Mouse (Mus musculus): ENCODE results near the gene Srsf1. TPM values are rescaled to one million over a fixed set of nuclear protein-coding genes. Genes with fewer than 3 reads are reported as not detected.
"Not testable (repeated sequence)": the region's sequence is repeated elsewhere in the genome, so short reads cannot be mapped to it uniquely, and the experiment has no call there.

Srsf1 gene
- polyA plus RNA-seq, 1 experiment from 2014 or later = 311 TPM

DNA sequence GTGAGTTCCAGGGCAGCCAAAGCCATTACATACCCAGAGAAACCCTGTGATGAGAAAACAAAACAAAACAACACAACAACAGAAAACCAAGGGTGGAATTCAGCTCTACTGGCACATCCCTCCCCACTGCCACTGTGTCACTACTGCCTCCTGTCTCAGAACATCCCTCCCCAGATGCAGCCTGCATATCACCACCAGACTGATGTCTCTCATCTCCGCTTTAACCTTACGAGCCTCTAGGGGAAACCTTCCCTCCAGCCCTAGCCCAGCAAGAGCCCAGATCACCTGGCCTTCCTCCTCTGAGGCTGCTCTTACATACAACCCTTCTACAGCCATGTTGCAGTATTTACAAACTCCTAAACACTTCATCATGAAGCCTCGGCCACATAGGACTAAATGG, 9.8 kb upstream of the Srsf1 start:
- DNase-seq (ENCODE audit: low spot score) = no peak

DNA sequence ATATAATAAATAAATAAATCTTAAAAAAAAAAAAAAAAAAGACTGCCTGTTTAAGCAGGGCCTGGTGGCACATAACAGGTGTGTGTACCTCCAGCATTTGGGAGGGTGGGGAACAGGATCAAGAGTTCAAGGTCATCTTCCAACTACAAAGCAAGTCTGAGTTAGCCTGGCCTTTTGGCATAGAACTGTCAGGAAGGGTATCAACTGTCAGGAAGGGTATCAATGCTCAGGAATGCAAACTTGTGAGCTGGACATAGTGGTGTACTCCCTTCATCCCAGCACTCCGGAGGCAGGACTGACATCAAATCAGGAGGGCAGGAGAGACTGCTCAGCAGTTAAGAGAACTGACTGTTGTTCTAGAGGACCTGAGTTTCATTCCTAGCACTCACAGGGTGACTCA, 8.1 kb upstream of the Srsf1 start:
- DNase-seq (ENCODE audit: low spot score) = no peak

DNA sequence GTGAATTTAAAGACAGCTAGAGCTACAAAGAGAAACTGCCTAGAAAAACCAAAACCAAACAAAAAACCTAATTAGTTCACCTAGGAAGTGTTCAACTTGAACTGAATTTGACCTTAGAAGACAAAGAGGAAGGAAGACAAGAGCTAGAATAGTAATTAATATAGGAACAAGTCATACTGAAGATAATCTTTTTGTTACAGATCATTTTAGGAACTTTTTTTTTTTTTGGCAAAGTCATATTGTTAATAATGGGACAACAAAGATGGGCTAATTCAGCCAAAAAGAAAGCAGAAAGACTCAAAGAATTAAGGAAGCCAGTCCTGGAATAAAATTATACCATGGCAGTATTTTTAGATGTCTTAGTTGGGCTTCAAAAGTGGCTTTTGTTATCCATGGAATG, 2.9 kb upstream of the Srsf1 start:
- DNase-seq (ENCODE audit: low spot score) = no peak

DNA sequence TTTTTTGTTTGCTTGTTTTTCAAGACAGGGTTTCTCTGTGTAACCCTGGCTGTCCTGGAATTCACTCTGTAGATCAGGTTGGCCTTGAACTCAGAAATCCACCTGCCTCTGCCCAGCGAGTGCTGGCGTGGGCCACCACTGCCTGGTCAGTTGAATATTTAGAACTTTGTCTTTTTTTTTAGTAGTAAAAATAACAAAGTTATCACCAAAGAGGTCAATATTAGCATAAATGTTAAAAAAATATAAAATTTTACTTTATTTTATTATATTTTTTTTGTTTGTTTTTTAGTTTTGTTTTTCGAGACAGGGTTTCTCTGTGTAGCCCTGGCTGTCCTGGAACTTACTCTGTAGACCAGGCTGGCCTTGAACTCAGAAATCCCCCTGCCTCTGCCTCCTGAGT, 2.0 kb upstream of the Srsf1 start:
- DNase-seq (ENCODE audit: low spot score) = not testable (repeated sequence)

DNA sequence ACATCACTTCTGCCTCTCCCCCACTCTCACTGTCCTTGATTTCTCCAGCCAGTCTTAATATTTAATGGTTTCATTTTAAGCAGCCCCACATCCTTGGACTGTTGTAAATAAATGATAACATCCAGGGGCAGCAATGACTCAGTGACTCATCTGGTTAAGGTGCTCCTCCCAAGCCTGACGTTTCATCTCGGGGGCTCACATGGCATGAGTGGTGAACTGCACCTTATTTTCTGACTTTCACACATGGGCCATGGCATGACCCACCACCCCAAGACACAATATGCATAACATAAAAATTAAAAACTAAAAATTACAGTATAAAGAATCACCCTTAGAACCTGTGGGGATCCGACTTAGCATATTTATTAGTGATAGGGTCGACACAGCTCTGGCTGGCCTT, 1.3 kb upstream of the Srsf1 start:
- no peak for DNase-seq (ENCODE audit: low spot score)

DNA sequence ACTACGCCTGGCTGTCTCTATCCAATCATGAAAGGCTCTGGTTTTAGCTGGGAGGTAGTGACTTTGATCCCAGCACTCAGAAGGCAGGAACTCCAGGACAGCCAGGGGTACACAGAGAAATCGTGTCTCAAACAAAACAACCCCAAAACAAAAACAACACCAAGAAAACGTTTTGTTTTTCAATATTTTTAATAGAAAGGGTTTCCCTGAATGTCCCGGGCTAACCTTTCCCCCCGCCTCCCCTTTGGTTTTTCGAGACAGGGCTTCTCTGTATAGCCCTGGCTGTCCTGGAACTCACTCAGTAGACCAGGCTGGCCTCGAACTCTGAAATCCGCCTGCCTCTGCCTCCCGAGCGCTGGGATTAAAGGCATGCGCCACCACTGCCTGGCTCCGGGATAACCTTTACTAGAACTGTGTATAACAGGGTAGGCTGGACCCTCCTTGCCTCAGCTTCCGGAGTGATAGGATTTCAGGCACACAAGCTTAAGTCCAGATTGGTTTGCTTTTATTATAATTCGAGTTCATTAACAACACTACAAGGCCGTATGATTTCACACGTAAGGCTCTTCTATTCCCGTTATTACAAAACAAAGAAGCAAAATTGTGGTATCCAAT, 743 bp upstream of the Srsf1 start:
- no peak for DNase-seq (ENCODE audit: low spot score)

DNA sequence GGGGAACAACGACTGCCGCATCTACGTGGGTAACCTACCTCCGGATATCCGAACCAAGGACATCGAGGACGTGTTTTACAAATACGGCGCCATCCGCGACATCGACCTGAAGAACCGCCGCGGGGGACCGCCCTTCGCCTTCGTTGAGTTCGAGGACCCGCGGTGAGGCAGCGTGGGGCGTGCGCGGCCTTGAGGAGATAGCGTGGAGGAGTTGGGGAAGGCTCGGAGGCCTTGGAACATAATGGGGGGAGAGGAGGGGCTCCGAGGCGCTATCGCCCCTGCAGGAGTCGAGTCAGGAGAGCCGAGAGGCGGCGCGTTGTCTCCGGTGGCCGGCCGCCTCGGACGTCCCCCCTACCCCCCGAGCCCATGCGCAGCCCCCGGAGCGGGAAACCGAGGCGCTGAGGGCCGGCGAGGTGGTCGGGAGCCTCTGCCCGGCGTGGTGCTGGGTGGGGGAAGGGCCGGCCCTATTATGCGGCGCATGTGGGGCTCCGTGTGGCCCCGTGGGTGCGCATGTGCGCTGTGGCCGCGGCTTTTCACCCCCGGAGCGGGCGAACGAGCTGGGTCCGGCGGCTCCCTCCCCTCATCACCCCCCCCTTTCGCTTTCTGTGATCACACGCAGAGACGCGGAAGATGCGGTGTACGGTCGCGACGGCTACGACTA, 828 bp downstream of the Srsf1 start:
- peak; percentile 63 for DNase-seq (ENCODE audit: low spot score)

DNA sequence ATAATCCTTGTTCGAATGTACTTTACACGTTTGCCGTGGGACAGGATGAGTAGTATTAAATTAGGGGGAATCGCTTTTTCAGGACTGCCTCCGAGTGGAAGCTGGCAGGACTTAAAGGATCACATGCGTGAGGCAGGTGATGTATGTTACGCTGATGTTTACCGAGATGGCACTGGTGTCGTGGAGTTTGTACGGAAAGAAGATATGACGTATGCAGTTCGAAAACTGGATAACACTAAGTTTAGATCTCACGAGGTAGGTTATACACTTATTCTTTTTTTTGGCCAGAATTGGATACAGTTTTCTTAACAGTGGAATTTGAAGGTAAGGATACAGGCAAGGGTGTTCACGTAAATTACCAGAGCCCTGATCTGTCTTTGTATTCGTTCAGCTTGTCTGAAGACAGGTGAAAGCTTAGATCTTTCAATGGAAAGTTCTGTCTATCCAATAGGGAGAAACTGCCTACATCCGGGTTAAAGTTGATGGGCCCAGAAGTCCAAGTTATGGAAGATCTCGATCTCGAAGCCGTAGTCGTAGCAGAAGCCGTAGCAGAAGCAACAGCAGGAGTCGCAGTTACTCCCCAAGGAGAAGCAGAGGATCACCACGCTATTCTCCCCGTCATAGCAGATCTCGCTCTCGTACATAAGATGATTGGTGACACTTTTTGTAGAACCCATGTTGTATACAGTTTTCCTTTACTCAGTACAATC, 1.9 kb downstream of the Srsf1 start:
- DNase-seq (ENCODE audit: low spot score) = peak; percentile 43

DNA sequence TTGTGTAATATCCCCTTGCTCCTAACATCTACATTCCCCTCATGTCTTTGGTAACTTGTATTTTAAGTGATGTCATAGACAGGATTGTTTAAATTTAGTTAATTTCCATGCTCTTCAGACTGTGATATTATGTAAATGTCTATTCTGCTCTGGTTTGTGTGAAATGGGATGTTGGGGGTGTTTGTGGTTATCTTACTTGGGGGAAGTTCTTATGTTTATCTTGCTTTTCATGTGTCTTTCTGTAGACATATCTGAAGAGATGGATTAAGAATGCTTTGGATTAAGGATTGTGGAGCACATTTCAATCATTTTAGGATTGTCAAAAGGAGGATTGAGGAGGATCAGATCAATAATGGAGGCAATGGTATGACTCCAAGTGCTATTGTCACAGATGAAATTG, 2.6 kb downstream of the Srsf1 start:
- DNase-seq (ENCODE audit: low spot score) = no peak

DNA sequence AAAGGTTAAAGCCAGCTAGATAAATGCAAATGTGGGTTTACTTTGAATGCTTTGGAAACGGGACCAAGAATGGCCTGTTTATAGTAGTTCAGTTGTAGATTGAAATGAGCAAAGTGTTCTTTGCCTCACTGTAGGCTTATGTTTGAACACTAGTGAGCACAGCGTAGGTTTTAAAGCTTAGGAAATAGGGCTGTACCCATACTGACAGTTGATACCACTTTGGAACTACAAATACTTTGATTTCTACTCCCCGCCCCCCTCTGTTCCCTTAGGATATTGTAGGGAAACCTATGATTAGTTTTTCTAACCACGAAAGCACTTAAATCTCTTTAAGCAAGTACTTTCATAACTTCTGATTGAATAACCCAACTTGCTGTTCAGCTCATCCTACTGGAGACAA, 5.5 kb downstream of the Srsf1 start:
- DNase-seq (ENCODE audit: low spot score) = no peak

DNA sequence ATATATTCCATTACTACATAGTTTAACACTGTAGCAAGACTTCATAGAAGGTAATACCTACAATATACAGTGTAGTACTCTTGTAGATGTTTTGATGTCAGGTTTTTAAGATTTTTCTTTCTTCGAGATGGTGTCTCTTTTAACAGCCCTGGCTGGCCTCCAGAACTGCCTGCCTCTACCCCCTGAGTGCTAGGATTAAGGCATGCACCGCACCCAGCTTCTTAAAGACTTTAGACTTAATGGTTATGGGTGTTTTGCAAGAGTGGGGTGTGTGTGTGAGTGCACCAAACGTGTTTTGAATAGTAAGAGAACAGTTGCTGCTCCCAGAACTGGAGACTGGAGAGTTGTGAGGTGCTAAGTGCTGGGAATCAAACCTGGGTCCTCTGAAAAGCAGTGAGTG, 6.6 kb downstream of the Srsf1 start:
- no peak for DNase-seq (ENCODE audit: low spot score)

DNA sequence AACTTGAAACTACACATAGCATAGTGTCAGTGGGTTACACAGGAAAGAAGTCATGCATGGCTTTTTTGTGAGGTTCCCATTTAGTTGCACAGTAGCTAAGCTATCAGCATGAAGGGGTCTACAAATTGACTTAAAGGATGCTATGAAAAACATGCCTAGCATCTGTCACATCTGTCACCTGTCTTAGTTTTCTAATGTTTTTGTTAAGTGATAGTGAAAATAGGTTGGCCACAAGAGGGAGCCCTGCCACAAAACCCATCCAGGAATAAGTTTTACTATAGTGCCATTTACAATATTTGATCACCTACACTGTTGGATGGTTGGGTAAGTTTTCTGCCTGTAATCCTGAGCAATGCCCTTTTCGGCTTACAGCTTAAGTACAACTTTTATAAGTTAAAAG, 7.4 kb downstream of the Srsf1 start:
- DNase-seq (ENCODE audit: low spot score) = peak; percentile 79

DNA sequence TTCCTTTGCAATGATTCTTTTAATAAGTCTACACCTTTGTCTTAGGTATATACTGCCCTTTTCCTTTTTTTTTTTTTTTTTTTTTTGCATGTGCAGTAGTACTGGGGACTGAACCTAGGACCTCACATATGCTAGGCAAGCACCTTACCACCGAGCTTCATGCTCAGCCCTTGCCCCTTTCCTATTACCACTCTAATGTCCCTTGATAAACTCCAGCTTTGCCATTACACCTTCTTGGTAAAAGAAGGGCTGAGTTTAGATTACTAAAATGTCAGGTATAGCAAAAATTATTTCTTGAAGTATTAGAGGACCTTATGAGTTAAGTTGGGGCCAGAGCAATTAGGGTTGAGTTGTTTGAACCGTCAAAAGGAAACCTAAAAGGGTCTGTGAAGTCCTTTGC, 8.6 kb downstream of the Srsf1 start:
- no peak for DNase-seq (ENCODE audit: low spot score)

DNA sequence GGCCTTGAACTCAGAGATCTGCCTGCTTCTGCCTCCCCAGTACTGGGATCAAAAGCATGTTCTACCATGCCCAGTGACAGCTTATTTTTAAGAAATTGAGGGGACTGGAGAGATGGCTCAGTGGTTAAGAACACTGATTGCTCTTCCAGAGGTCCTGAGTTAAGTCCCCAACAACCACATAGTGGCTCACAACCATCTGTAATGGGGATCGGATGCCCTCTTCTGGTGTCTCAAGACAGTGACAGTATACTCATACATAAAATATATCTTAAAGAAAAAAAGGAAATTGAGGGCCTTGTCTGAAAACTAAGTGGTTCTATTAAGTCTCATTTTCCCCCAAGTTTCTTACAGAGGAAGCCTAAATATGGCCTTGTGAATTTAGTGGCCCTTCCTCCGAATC, 10.6 kb downstream of the Srsf1 start:
- DNase-seq (ENCODE audit: low spot score) = no peak

DNA sequence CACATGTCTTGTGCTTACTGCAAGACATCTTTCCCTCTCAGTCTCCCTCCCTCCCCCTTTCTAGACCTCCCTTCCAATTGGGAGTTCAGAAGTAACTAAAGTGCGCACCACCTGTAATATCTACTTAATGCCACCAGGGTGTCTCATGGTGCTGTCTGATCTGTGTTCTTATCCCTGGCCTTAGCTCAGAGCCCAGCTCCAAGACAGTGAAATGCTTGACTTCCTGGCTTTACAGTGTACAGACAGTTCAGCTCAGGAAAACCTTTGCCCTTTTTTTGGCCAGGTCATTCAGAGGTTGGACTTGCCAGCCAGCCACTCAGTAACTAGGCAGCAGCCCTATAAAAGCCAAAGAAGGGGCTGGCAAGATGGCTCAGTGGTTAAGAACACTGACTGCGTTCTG, 12.0 kb downstream of the Srsf1 start:
- peak; percentile 67 for DNase-seq (ENCODE audit: low spot score)

DNA sequence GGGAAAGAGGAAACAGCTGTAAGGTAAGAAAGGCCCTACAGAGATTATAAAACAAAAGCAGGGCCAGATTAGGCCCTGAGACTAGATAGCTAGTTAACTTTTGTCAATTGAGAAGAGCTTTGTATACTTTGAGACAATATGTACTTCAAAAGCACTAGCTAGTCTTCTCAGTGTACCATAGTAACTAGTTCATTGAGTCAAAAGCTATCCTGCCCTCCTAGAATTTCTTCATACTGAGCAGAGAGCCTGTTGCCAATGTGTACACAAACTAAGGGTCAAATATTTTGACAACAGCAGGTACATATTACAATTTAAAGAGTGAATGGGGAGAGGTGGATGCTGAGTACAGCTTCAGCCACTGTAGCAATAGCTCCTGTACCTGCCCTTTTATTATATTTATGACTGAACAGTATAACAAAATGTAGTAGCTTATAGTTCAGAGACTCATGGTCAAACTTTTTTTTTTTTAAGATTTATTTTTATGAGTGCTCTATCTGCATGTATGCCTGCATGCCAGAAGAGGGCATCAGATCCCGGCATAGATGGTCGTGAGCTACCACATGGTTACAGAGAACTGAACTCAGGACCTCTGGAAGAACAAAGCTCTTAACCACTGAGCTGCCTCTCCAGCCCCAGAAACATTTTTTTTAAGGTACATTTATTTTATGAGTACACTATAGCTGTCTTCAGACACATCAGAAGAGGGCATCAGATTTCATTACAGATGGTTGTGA, 14.9 kb downstream of the Srsf1 start:
- DNase-seq (ENCODE audit: low spot score) = peak; percentile 30

DNA sequence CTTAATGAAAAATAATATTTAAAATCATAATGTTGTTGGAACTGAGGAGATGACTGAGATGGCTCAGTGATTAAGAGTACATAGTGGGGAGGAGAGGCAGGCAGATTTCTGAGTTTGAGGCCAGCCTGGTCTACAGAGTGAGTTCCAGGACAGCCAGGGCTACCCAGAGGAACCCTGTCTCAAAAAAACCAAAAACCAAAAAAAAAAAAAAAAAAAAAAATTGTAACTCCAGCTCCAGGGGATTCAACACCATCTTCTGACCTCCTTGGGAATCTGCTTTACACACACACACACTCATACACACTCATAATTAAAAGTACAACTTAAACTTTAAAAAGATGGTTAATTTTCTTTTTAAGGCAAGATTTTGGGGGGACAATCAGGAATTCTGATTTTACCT, 18.6 kb downstream of the Srsf1 start:
- DNase-seq (ENCODE audit: low spot score) = no peak

DNA sequence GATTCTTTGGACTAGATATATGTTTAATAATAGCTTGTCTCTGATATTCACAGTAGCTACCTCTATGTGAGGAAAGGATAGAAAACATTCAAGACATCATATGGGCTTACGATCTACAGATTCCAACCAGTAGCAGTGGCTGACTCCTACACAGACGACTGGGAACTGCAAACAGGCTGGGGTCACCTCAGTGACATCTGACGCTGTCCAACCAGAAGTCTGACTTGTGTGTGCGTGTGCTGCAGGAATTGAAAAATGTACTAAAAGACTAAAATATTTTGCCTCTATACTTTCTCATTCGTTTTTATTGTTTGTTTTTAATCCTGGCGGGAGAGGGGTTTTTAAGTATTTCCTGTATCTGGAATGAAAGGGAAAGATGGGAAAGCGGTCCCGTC, 20.0 kb downstream of the Srsf1 start:
- DNase-seq (ENCODE audit: low spot score) = peak; percentile 19

DNA sequence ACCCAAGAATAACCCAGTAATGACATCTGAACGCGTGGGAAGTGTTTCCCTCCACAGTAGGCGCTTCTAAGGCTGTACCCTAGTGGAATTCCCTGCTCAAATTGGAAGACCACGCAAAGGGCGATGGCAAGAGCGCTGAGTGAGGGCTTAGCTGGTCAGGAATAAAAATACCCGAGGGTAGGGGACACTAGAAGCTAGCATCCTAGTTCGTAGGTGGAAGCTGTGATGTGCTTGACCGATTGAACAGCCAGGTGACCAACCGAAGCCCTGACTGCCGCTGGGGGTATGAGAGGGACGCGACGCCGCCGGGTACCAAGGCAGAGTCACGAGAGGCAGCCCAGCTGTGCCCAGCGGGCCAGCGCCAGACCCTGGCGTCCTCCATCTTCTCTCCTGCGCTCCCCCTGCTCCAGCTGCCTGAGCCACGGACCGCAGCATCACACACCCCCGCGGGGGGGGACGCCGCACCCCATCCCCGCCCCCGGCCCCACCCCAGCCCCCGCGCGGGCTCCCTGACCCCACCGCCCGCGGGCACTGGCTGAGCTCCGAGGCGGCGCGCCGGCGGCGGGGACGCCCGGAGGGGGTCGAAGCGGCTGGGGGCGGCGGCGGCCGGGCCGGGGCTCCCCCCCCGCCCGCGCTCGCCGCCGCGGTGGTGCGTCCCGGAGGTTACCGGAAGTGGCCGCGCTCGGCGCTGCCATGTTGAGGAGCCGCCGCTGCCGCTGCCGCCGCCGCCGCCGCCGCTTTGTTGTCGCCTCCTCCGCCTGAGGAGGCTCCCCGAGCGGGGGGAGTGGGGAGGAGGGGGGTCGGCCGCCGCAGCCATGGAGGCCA, 20.6 kb downstream of the Srsf1 start, which contains the start of gene Vezf1:
Vezf1 (plus strand) TSS at position 694 of the 825 bp plus-strand sequence.
- peak; percentile 84 for DNase-seq (ENCODE audit: low spot score)

DNA sequence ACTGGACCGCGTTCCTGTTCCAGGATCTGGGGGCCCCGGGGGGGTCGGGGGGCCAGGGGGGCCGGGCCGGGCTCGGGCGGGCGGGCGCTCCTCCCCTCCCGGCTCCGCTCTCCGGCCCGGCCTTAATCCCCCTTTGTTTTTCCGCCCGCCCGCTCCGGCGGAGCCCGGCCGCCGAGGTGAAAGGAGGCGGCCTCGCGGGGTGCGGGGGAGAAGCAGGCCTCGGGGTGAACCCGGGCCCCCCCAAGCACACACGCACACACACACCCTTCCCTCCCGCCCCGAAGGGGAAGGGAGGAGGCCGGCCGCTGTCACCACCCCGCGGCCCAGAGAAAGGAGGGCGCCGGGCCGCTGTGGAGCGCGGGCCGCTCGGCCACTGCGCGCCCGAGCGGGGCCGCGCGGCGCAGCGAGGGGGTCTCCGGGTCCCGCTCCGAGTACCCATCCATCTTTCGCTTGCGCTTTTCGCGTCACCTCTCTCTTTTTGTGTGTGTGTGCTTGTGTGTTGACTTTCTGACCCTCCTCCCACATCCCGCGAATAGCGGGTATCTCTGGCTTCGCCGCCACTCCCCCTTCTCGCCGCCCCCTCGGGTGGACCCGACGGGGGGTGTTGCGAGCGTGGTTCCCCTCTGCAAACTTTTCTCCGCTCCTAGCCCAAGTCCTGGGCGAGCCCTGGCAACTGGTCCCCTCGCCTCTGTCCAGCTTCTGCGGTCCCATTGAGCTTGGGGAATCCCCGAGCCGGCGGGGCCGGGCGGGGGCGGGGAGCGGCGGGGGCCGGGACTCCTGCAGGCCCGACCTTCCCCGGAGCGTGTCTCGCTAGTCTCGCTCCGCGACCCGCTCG, 21.5 kb downstream of the Srsf1 start:
- DNase-seq (ENCODE audit: low spot score) = peak; percentile 47
